Mouse (Mus musculus) kidney, postnatal 14 days (tissue): ENCODE results near the gene Pip4k2b.
"Not testable (repeated sequence)": the region's sequence is repeated elsewhere in the genome, so short reads cannot be mapped to it uniquely, and the experiment has no call there.

Source experiments
- DNase-seq: peaks from one replicate; pipeline ENCODE4 v3.0.0; 2022; ENCODE audit warnings: mixed read lengths

Pip4k2b gene

GRCm38 (mm10) chr11:97713896-97714295, 30.6 kb downstream of the Pip4k2b start:
- DNase-seq: no peak

DNA sequence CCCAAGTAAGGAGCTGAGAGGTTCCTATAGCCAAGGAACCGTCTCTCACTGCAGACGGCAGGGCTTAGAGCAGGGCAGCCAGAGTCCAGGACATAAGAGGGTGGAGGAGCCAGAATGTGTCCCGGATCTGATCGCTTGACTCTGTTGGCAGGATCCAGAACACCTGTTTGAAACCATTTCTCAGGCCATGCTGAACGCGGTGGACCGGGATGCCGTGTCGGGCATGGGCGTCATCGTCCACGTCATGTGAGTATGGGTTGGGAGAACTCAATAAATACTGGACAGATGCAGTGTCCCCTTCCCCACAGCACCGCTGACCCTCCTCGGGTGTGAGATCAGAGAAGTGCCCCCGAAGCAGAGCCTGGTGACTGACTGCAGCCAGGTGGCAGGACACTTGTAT, 32.2 kb downstream of the Pip4k2b start:
- DNase-seq: no peak

GRCm38 (mm10) chr11:97711200-97711900, 33.2 kb downstream of the Pip4k2b start:
- no peak for DNase-seq

GRCm38 (mm10) chr11:97710067-97710466, 34.4 kb downstream of the Pip4k2b start:
- not testable (repeated sequence) for DNase-seq

DNA sequence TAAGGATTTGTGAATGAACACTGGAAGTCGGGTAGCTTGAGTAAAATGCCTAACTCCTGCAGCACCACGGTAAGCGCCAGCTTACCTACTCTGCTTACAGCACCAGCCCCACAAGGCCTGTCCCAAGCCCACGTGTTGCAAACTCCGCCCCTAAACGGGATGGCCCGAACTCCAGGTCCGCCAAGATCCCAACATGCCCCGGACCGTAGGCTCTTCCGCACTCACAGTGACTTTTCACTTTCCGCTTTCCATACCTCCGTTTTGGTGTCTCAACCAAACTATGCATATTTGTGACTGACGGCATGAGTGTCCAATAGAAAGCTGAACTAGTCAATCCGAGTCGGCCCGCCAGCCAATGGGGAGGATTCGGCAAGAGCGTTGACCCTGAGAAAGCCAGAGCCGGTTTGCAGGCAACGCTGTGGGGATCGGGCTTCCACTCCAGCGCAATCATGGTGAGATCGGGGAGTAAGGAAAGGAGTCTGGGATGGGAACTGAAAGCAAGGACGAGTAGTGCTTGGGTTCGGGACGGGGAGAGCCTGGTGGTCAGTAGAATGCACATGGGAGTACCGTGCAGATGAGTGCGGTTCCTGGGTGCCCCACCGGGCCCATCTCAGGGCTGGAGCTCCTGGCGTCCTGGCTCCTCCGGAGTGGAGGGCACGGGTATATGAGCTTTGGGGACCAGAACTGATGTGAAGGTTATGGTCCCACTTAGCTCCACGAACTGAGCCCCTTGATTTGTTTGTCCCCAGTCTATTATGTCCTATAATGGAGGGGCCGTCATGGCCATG, 41.3 kb downstream of the Pip4k2b start, which contains the start of gene Psmb3:
Gene Psmb3, plus strand, starts transcription at position 361 of the 788 bp plus-strand sequence.
- peak; percentile 100 for DNase-seq

DNA sequence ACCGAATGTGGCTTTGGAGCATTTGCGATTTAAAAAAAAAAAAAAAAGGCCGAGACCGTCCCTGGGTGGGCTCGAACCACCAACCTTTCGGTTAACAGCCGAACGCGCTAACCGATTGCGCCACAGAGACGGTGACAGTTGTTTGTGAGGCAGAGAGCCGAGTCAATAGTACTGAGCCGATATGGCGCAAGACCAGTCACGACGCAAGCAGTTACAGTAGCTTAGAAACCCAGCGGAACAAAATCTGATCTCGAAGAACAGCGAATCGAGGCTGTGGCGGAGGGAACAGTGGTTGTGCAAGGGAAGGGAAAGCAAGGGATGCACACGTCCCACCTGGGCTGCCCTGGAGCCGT, 42.1 kb downstream of the Pip4k2b start:
- peak; percentile 91 for DNase-seq

DNA sequence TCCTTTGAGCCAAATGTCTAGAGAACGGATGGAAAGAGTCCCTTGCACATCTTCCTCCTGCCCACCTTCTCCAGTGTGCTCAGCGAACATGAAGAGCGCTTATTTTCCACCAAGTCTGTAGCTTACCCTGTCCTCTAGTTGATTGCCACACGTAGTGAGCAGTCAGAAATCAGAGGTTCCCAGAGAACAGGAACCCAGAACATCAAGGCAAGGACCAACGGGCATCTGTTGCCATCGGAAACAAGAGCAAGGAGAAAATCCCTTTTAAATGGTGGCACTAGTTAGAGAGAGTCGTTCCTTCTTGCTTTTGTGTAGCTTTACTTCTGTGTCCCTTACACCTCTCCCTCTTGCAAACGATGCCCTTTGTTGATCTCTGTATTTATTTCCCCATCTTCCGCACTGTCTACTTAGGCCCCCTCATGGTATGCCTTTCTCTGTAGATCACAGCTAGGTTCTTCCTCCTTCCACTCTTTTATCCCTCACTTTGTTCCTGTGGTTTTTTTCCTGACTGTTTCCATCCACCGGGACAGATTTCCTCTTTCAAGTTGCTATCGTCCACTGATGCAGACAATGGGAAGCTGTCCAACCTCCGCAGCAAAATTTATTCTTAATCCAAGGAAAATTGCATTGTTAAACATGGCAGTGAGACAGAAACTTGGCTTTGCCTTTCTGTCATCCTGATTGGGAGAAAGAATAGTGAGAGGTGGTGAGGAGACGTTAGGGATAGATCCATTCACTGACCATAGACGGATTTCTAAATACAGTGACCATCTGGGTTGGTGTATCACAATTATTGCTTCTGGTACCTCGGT, 42.7 kb downstream of the Pip4k2b start:
- no peak for DNase-seq

- DNase-seq: peak; percentile 57
Measured at GRCm38 (mm10) chr11:97700746-97701580, 43.5 kb downstream of the Pip4k2b start.

GRCm38 (mm10) chr11:97700003-97700745, 44.3 kb downstream of the Pip4k2b start, which contains the start of gene Pcgf2:
TSS of gene Pcgf2 (minus strand) at chr11:97700497.
- DNase-seq: peak; percentile 90

- peak; percentile 95 for DNase-seq
Measured at GRCm38 (mm10) chr11:97699626-97700002, 44.9 kb downstream of the Pip4k2b start.

GRCm38 (mm10) chr11:97698741-97699611, 45.5 kb downstream of the Pip4k2b start:
- DNase-seq: peak; percentile 88

- no peak for DNase-seq
Measured at GRCm38 (mm10) chr11:97697891-97698529, 46.5 kb downstream of the Pip4k2b start.

- no peak for DNase-seq
Measured at GRCm38 (mm10) chr11:97697199-97697890, 47.2 kb downstream of the Pip4k2b start.

DNA sequence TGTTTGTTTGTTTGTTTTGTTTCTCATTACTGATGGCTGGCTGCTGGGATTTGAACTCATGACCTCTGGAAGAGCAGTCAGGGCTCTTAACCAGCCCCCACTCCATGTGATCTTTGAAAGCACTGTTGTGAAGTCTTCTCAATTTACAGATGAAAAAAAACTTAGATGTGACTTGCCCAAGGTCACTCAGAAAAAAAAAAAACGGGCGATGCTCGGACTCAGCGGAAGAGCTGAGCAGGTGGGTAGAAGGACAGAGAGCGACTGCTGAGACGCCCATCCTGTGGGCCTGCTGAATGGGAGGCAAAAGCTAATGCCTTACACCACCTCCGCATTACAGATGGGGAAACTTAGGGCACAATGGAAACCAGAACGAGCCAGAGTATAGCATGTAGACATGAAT, 47.8 kb downstream of the Pip4k2b start:
- DNase-seq: no peak

DNA sequence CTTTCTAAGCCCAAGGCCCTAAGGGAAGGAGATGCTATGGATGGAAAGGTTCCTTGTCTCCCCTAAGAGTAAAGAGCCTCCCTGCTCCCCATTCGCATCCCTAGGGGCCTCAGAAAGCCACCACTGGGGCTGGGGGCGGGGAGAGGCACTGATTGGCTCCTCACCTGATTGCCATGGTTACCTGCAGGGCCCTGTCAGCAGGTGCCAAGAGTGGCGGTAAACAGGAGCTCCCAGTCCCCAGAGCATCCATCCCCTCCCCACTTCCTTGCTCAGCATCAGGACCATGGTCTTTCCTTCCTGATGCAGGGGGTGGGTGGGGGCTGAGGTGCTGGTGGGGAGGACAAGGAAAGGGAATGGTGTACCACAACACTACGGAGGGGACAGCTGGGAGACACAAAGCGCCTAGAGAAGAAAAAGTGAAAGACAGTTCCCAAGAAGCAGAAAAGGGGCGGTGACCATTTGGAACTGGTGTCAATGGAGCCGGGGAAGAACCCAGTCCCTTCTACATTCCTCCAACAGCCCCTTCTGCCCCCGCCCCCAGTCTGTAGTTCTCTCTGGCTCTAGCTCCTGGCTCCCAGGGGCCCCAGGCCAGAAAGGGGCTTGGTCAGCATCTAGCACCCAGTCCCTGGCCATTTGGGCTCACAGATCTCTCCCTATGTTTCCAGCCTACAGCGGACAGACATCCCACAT, 48.6 kb downstream of the Pip4k2b start:
- DNase-seq: no peak

DNA sequence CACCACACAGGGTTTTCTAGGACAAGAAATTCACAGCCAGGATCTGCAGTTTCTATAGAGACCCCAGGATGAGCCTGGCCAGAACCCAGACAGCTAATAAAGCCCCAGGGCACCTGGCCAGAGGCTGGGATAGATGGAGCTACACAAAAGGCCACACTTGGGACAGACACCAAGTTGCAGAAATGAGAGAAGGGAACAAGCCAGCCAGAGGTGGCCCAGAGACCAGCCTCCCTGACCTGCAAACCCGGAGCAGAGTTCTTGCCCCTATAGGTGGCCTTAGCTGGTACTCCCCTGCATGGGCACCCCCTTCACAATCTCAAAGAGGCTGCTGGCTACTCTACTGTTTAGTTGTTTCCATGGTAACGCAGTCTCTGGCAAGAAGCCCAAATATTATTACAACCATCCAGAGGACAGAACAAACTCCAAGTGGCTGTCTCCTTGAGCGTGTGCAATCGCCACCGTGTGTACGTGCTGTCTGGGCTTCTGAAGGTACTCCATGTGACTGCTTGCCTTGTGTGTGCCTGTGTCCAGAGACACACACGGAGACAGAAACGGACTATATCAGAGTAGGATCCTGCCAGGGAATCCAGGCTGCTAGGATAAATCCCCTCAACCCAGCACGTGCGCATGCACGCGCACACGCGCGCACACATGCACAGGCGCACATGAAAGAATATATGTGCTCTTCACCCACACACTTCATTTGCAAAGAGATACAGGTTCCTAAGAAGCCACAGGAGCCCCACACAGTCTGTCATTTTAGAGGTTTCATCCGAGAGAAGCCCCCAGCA, 49.4 kb downstream of the Pip4k2b start:
- DNase-seq: peak; percentile 71

DNA sequence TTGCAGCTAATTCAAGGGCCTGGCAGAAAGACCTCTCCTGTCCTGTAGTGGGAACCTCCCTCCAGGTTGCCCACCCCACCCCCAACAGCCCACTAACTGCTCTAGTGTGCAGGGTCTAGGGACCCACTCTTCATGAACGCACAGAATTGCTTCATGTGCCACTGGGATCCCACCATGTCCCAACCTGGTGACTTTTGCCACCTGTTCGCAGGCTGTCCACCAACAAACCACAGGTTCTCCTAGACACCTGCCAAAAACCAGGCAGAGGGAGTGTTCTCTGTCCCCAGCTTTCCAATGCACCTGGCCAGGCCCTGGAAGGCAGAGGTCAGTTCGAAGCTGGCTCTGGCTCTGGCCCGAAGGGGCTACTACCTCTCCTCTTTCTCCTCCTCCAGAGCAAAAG, 50.1 kb downstream of the Pip4k2b start:
- no peak for DNase-seq

GRCm38 (mm10) chr11:97689861-97690260, 54.6 kb downstream of the Pip4k2b start:
- peak; percentile 52 for DNase-seq
